Mouse (Mus musculus): Measurements from ENCODE around the gene Krt81.

The Krt81 gene

DNA sequence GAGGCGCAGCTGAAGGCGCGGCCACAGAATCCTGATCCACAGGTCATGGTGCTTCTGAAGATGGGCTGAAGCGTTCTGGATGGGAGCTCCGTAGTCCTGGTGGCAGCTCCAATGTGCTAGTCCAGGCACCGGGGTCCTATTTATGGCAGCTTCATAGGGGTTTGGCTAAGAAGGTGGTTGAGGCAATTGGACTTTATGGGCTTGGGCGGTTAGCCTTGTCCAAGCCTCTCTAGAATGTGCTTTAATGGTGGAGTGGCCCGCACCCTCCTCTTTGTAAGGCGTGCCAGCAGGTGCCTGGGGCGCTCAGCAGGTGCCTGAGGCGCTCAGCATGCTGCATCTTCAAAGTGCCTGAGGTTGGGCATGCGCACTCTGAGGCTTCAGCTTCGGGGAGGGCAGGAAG, at the start of gene Krt81:
Krt81 (minus strand) TSS at position 101 of the 400 bp plus-strand sequence.
- DNase-seq = no peak

DNA sequence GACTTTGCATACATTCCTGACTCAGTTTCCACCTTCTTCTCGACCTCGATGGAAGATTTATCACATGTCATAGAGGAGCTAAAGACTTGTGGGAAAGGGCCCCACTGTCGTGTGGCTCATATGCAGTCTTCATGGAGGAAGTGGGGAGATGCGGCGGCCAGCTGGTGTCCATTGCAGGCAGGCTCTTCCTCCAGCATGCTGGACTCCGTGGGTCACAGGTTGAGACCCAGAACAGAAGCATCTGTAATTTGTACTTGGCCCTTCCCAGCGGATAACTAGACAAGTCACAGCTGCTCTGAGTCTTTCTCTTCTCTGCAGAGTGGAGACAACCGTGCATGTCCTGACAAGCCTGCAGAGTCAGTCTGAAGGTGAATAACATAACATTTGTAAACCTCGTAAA, 44.7 kb upstream of the Krt81 start:
- no peak for DNase-seq

DNA sequence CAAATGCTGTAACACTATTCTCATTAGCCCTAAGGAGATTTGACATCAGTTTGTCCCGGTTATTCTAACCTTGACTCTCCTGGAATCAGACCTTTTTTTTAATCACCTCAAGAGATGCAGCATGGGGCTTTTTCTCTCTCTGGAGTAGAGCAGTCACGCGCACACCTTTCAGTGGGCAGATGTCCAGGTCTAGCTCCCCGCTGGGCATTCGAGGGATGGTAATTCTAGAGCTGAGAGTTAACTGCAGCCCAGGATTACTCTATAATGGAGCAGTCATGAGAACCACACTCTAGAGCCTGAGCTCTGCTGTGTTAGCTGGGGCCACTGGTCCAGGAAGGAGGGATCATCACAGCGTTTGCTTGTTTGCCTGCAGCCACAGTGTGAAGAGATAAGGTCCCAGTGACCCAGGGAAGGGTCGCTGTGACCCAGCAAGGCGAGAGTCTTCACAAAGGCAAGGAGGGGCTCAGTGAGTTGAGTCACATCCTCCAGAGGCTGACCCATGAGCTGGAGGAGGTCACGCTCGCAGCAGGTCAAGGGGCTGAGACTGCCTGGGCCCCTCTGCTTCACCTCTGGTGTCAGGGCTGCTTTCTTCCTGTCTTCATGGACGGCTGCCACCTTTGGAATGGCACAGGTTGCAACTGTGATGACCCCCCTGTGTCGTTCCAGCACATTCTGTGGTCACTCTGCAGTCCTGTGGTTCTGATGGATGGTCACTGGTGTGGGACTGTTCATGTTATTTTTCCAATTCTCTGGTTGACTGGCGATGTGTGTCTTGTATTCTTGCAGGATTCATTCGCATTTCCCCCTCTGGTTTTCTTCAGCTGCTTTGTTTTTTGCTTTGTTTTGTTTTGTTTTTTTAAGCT, 43.6 kb upstream of the Krt81 start:
- DNase-seq = no peak

DNA sequence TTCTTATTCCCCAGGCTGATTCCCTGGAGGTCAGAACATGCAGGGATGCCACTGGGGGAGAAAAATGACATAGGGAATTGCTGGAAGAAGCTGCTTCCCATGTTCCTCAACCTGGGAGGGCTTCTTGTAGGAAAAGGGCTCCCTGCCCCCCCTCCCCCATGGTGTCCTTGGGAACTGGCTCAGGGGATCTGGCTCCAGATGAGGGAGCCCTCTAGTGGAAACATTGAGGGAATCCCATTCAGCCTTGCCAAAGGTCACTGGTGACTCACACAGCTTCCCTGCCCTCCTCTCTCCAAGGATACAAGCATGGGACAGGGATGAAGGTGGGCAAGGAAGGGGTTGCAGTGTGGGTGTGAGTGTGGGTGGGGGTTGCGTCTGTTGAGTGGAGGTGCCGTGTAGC, 33.6 kb upstream of the Krt81 start:
- DNase-seq = peak; percentile 25

DNA sequence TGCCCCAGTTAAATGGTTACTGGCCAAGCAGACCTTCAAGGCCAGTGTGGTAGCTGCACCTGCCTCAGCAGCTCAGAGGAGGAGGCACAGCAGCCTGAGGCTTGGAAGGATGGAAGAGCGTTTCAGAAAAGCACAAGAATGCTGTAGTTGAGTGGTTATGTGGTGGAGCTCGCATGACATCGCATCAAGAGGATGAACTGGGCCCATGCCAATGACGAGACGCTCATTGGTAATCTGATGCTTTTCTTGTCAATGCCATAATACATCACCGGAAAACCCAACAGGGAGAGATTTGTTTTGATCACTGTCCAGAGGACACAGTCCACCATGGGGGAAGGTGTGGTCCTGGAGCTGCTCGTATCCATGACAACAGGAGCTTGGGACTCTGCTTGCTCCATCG, 31.7 kb upstream of the Krt81 start:
- no peak for DNase-seq

DNA sequence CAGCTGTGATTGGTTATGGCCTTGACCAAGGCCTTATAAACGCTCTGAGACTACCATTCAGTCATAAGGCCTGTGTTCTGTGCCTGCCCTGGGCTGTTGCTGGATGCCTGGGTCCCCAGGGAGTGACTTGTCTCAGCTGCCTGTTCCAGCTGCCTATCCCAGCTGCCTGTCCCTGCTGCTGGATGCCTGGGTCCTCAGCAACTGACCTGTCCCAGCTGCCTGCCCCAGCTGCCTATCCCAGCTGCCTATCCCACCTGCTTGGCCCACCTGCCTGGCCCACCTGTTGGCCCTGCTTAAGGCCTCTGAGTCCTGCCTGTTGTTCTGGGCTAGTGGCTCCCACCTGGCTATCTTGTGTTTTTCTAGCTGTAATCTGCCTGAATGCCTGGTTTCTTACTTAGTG, 30.7 kb upstream of the Krt81 start:
- DNase-seq = no peak

DNA sequence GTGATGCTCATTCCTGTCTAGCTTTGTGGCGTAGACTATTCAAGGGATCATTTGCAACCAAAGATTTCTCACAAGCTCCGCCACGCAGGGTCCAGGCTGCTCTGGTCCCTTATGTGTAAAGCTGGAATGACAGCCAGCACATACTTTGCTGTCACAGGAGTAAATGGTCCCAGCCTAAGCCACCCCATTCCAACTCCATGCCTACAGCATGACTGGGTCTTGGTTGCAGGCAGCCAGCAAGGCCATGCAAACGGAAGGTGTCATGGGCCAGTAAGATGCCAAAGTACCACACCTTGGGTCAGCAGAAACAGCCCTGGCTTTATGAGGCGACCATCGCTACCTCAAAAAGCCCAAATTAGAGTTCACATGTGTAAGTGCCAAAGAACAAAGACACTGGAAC, 30.2 kb upstream of the Krt81 start:
- DNase-seq = no peak

DNA sequence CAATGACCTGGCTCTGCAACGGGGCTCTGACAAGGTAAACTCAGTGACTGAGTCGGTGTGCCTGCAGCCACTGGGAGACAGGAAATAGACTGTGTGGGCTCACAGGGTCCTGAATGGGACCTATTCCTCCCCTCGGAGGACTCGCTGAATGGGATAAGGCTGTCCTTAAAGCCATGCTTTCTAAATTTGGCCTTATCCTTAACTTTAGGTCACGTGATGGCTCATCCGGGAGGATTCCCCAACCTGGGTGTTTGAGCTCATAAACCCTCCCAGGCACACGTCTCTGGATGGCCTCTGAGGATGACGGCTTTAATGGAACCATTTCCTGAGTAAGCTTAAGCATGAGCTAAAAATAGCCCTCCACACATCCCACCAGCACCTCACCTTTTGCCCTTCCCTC, 29.2 kb upstream of the Krt81 start:
- no peak for DNase-seq

DNA sequence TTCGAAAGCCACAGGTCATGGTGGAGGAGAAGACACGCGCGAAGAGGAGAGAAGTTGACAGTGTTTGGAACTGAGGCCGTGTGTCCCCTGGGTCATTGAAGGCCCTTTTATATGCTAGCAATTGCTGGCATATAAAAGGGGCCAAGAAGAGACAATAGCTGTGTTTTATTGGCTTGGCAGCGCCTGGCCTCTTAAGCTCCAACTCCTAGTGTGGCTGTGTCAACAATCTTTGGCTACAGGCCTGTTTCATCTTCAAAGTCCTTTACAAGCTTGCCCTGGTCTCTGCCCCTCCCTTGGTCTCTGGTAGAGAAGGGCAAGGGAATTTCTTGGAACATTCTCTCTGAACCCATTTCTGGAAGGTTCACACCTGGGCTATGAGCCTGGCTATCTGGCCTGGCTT, 27.9 kb upstream of the Krt81 start, which contains the start of gene Krt83:
Krt83 (minus strand) TSS at position 82 of the 400 bp plus-strand sequence.
- DNase-seq = no peak

DNA sequence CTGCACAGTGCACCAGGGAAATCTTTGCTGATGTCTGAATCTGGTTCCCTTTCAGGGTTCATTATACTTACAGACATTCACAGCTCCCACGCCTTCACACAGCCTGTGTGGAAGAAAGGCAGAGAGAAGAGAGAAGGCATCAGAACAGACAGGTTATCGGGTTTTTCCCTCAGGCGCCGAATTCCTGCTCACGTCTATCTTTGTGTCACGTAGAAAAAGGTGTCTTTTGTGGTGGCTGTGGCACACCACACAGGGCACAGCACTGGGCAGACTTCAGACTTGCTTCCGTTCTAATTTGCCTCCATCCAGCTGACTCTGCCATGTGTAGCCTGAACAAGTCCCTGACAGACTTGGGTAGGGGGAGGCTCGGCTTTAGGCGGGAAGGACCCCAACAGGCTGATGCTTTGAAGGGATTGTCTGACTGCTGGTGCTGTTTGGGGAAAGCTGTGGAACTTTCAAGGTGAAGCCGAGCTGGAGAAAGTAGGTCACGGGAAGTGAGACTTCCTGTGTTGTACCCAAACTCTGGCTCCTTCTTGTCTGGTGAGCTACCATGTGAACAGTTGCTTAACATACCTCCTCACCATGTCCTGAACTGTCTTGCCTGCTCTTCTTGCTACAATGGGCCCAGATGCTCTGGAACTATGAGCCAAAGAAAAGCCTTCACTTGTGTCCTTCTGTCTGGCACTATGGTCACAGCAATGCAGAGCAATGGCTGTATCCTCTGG, 22.5 kb upstream of the Krt81 start:
- peak; percentile 61 for DNase-seq

DNA sequence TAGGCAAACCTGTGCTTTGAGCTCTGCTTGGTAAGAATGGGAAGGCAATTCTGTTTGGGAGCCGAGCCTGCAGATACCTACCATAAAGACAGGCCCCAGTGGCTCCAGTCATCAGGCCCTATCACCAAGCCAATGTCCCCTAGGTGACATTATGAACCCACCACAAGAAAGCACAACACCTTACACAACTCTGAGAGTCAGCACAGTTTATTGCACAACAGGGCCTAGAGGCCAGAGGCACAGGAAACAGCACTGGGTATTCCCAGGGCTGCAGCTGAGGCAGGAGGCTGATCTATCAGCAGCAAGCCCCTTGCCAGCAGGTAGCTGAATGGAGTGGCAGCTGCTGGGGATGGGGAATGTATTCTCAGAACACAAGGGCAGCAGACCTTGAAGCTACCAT, 21.4 kb upstream of the Krt81 start:
- no peak for DNase-seq

DNA sequence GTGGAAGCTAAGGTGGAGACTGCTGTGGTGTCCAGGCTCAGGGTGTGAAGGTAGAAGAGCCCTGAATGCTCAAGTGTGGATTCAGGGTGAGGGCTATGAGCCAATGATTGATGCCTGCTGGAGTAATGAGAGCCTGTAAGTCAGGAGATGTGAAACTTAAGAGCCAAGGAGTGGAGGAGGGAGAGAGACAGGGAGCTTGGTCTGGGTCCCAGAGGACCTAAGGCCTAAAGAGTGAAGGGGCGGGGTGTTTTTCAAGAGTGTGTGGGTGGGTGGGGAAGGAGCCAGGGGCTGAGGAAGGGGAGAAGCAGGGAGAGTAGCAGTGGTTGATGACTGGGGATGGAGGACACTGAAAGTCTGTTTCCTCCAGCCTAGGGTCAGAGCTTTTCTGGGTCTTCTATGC, 20.1 kb upstream of the Krt81 start:
- DNase-seq = no peak

DNA sequence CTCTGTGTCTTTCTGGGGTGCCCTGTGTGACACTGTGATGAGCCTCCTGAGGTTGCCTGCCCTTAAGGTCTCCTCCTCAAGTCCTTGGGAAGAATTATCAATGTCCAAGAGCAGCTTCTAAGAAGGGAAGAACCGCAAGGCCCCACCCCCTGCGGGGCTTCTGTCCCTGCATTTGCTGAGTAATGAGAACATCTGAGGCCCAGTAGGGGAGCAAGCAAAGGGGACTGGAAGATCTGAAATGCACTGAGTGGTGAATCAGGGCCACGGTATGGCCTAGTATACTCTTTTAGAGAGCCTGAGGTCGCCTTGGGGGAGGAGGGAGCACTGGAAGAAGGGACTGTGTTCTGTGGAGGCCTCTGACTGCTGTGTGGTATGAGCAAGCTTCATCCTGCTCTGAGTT, 18.5 kb upstream of the Krt81 start:
- DNase-seq = no peak

DNA sequence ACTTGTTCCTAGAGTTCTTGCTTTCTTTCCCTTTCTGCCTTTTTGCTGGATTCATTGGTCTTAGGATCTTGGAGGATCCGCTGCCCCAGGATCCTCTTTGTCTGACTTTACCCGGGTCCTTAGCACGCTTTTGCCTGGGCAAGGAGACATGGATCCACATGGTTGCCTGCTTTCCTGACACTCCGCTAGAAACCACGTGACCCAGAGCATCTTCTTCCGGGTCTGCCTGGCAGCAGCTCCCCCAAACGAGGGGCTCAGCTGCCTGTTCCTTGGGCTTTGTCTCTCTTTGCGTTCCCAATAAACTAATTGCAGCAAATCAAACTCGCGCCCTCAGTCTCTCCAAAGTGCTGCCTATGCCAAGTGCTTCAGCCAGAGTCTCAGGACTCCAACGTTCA, 16.1 kb upstream of the Krt81 start:
- peak; percentile 38 for DNase-seq

DNA sequence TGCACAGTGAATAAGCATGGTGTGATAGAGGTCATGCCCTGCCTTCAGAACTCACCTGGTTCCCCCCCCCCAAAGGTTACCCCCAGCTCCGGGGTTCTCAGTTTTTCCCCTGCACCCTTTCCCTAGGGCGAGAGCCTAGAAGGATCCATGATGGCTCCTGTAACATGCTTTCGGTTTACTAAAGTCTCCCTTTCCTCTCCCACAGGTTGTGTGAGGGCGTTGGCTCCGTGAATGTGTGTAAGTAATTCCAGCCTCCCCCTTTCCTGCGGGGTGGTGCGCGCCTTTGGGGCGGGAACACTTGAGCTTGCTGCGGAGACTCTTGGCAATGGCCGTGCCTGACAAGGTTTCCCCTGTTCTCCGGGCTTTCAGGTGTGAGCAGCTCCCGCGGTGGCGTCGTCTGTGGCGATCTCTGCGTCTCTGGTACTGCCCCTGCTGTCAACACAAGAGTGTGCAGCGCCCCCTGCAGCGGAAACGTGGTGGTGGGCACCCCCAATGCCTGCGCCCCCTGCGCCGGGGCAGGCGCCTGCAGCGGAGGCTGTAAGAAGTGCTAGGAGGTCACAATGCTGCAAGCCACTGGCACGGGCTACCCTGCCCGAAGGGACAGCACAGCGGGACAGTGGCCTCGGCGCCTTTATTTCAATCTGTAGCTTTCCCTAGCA, 15.6 kb upstream of the Krt81 start:
- DNase-seq = peak; percentile 87

DNA sequence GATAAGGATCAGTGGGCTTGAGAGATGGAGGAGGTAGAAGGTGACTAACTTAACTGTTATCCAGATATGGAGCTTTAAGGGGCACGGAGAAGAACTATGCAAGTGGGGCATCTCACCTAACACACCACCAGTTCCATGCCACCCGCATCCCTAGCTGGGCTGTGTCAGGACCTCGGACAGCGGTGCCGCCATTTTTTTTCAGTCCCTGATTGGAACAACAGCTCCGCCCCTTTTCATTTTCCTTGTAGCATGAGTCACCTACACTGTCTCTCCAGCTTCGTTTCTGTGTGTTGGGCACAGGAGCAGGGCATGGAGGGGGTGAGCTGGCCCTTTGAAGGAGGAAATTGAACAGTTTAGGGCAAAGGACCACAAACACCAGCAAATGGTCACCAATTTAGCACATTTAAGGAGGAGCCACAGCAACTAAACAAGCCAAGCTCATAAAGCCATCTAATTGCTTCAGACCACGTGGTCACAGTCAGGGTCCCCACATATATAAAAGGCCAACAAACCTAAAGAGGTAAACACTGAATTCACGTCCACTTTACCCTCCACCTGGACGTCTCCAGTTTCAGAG, 9.5 kb upstream of the Krt81 start, which contains the start of gene Krt86:
Krt86 (plus strand) TSS at position 527 of the 577 bp plus-strand sequence.
- no peak for DNase-seq

DNA sequence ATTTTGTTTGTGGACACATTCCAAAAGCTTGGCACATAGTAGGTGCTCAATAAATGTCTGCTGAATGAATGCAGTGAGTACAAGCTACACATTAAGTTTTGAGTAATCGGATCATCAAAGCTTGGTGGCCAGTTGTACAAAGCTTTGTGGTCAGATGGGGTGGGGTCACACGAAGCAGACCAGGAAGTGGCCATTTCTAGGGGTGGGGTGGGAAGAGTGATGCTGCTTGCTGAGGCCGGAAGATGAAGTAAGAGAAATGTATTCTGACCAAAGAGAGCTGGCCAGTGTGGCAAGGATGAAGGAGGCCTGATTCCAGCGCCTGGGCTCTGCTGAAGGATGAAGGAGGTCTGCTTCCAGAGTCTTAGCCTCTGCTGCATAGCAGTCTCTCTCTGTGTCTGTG, 5.5 kb upstream of the Krt81 start:
- DNase-seq = no peak

DNA sequence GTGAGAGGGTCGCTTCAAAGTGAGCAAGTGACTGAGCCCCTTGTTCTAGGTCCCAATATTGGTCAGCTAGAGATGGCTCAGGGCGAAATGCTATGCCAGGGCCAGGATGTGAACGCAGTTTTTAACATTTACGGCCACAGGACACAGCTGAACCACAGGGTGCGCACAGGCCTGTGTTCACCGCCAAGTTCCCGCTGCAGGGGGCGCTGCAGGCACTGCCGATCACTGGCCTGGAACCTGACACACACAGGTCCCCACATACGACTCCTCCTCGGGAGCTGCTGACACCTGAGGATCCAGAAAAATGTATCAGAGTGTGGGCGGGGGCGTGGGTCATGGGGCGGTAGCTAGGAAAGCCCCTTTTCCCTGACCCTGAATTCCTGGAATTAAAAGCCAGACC, 4.3 kb downstream of the Krt81 start:
- peak; percentile 28 for DNase-seq

DNA sequence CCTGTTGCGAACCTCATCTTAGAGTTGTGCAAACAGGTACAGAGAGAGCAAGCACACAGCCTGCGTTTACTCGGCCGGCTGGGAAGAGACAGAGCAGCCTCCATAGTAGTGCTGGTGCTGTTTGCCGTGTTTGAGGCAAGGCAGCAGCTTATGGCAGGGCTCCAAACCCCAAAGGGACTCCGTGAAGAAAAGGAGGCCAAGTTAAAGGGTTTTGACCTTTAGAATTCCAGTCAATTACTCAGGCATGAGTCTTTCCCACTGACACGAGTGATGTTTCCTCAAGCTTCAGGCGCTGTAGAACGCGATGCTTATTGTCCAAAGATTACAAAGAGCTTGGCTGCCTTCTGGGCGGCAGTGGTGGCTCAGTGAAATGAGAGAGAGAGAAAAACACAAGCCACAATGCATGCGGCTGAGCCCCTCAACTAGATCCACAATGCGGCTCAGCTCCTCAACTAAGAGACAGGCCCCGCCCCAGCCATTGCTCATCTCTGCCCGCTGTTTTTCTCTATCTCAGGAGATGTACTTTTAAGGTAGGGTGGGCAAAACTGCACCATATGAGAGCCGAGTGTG, 5.1 kb downstream of the Krt81 start:
- no peak for DNase-seq

DNA sequence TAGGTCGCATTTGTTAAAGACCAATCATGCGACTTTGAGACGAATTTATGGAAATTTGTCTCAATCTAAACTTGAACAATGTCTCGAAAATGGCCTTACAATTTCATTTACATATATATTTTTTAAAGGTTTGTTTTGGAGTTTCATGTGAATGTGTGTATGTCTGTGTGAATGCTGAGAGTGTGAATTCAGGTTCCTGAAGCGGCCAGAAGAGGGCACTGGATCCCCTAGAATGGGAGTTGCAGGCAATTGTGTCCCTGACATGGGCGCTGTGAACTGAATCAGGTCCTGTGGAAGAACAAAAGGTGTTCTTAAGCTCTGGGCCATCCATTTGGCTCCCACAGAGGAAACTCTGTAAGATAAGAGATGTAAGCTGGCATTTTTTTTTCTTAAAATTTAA, 7.7 kb downstream of the Krt81 start:
- no peak for DNase-seq

DNA sequence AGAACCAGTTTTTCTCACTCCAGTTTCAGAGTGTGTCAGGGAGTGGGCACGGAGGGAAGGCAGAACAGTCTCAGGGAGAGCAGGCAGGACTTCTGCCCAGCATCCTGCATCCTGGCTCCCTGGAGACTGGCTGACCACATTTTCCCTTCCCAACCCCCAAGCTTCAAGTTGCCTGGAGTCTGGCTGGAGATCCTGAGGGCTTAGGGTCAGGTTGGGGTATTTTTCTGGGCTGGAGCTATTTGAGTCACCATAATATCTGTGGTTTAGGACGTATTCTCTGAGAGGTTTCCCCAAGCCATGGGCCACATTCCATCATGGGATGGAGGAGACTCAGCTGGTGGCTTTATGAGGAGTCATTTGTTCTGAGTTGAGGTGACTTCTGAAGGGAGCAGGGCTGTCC, 8.3 kb downstream of the Krt81 start:
- no peak for DNase-seq

DNA sequence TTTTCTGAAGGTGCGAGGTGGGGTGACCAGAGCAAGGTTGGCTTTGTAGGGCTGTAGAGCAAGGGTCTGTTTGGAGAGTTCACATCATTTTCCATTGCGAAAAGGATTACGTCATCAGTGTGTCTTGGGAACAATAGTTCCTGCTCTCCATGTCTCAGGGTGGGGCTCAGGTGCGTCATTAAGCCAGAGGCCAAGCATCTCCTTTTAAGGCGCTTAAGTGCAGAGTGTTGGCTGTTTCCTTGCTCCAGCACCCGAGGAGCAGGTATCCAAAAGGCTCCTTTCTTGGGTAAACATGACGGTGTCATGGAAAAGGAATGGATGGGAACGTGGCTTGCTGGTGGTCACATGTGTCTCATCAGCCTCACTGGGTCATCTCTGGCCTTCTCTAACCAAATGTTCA, 8.8 kb downstream of the Krt81 start:
- no peak for DNase-seq
